Comparison of ENCODE assay signal across 8 mouse cellular contexts in genomic region chr7:73541079-73541390, GRCm38 (mm10). TPM values are rescaled to one million over a fixed set of nuclear protein-coding genes. Genes with fewer than 3 reads are reported as not detected.
DNase-seq lines count a peak whose midpoint lies in the region; ATAC-seq and TF ChIP-seq lines count a peak whose summit lies in the region.

No protein-coding gene starts in this region.

- peaks cover 97% of the 10 kb centered on the region for H3K79me2 ChIP-seq in macrophage (ENCODE audit: inconsistent target)

- no peak for DNase-seq in heart, adult 11 months
- DNase-seq in ES-E14 (ENCODE audit: low read depth, low spot score): no peak
- no peak for DNase-seq in forebrain, postnatal 0 days
- DNase-seq in cerebellum, adult 18-20 months: no peak
- DNase-seq in layer of hippocampus, adult 18-20 months (ENCODE audit: low spot score in 2 of 2): no peak

- H3K4me1 ChIP-seq in heart, embryonic 15.5 days (replicated peaks): peaks cover 19% of the 10 kb centered on the region
- H3K4me1 ChIP-seq in ES-E14 (ENCODE audit: control insufficient read depth in 2 of 2, insufficient read depth in 2 of 2, low read length in 2 of 2, poor library complexity in 1 of 2): peaks cover 2 to 10% of the 10 kb centered on the region in 2 experiments; a peak in 2 of 4 replicates
- H3K4me1 ChIP-seq in forebrain, postnatal 0 days (ENCODE audit: insufficient read depth): peaks cover 11% of the 10 kb centered on the region

- peak overlapping the region; percentile 88 for H3K9ac ChIP-seq in heart, embryonic 15.5 days
- H3K9ac ChIP-seq in ES-E14 (ENCODE audit: insufficient read depth, low read depth, low read length, poor library complexity, severe bottlenecking): no peak overlapping the region
- peak overlapping the region; percentile 71 for H3K9ac ChIP-seq in forebrain, postnatal 0 days

- in situ Hi-C loops in ES-E14 (cut with MboI; ENCODE audit: low sequenced_read_pairs in 2 of 2, unreplicated experiment in 2 of 2): no loop called here

- H3K27me3 ChIP-seq in heart, embryonic 15.5 days: no peaks in the 10 kb centered on the region
- H3K27me3 ChIP-seq in forebrain, postnatal 0 days (ENCODE audit: insufficient read depth, low read length): no peaks in the 10 kb centered on the region

- WGBS in heart, embryonic 15.5 days: 1% methylated on average over 4 of the region's 4 CpGs
- WGBS in forebrain, postnatal 0 days: under 1% methylated on average over 4 of the region's 4 CpGs
- 0% methylated on average over 4 of the region's 4 CpGs for WGBS in macrophage (ENCODE audit: missing documents)

- peak overlapping the region; percentile 59 for H3K4me2 ChIP-seq in heart, embryonic 15.5 days
- H3K4me2 ChIP-seq in forebrain, postnatal 0 days (ENCODE audit: low read depth): peak overlapping the region; percentile 53

- H3K27ac ChIP-seq in heart, embryonic 15.5 days: peak overlapping the region; percentile 98
- H3K27ac ChIP-seq in ES-E14 (ENCODE audit: insufficient read depth, low read depth, low read length, poor library complexity, severe bottlenecking) (peak overlapping the region; percentile 99; the same call in 1 of the 2 replicates), macrophage (peak overlapping the region; percentile 91)
- H3K27ac ChIP-seq in forebrain, postnatal 0 days (ENCODE audit: low read depth, low read length): peak overlapping the region; percentile 96

- TF ChIP-seq CTCF in forebrain, postnatal 0 days (IDR thresholded peaks at IDR 0.05; ENCODE audit: low read depth): no peak

- no peak for ATAC-seq in heart, embryonic 15.5 days (replicated peaks; ENCODE audit: insufficient number of reproducible peaks, insufficient read depth, low FRiP score, low read depth)
- no peak for ATAC-seq in forebrain, postnatal 0 days
- ATAC-seq in frontal cortex, adult (ENCODE audit: low TSS enrichment): no peak

- peaks cover 14% of the 10 kb centered on the region for H3K36me3 ChIP-seq in heart, embryonic 15.5 days
- H3K36me3 ChIP-seq in ES-E14 (ENCODE audit: control insufficient read depth, insufficient read depth, low read length, poor library complexity, severe bottlenecking) (no peaks in the 10 kb centered on the region; the same call in 1 of the 2 replicates), macrophage (ENCODE audit: inconsistent target) (peaks cover 11% of the 10 kb centered on the region; the same call in 1 of the 2 replicates)
- H3K36me3 ChIP-seq in forebrain, postnatal 0 days (ENCODE audit: insufficient read depth): peaks cover 3% of the 10 kb centered on the region; the same call in 1 of the 2 replicates

- peak overlapping the region; percentile 73 for H3K4me3 ChIP-seq in heart, embryonic 15.5 days
- H3K4me3 ChIP-seq in ES-E14 (ENCODE audit: insufficient read depth in 1 of 2, low read depth in 1 of 2, low read length in 2 of 2, poor library complexity in 1 of 2, severe bottlenecking in 1 of 2): peak overlapping the region; percentile 84 to 87
- H3K4me3 ChIP-seq in forebrain, postnatal 0 days (ENCODE audit: low read depth, low read length): peak overlapping the region; percentile 52
- peak overlapping the region; percentile 60 for H3K4me3 ChIP-seq in macrophage (ENCODE audit: inconsistent target)

- H3K9me3 ChIP-seq in heart, embryonic 15.5 days (replicated peaks): no peaks in the 10 kb centered on the region
- H3K9me3 ChIP-seq in ES-E14 (ENCODE audit: control insufficient read depth, insufficient read depth, low read depth, low read length): no peaks in the 10 kb centered on the region
- H3K9me3 ChIP-seq in forebrain, postnatal 0 days (ENCODE audit: low read length): no peaks in the 10 kb centered on the region

TF ChIP-seq in ES-E14, 5 proteins besides CTCF, POLR2A, EP300 and RAD21:
- no peak for TF ChIP-seq MAFK (IDR thresholded peaks at IDR 0.05; ENCODE audit: insufficient read depth, low read depth, low read length)
- TF ChIP-seq HCFC1 (IDR thresholded peaks at IDR 0.05; ENCODE audit: borderline replicate concordance, insufficient read depth, low read length): no peak
- no peak for TF ChIP-seq CHD2 (IDR thresholded peaks at IDR 0.05; ENCODE audit: low read depth, low read length)
- TF ChIP-seq ZC3H11A (IDR thresholded peaks at IDR 0.05; ENCODE audit: borderline replicate concordance, low read depth, low read length): no peak
- TF ChIP-seq ZNF384 (IDR thresholded peaks at IDR 0.05; ENCODE audit: low read depth, low read length): no peak

RNA-seq across cellular contexts. Expression of gene Chd2, which starts 0.6 kb away (rescaled TPM):
- 41.2 and 42.9 TPM in 2 replicates for polyA plus RNA-seq in heart, embryonic 15.5 days (2015; fragmentation: Nextera tagmentation; extraction: Ambion mirVana)
- 46.6 and 70.8 TPM in 2 replicates for total RNA-seq in ES-E14 (2012; rRNA removed)
- 31.9 and 53.9 TPM in 2 replicates for total RNA-seq in forebrain, postnatal 0 days (2014; rRNA removed)
- 20.2 and 32.0 TPM in 2 replicates for polyA plus RNA-seq in forebrain, postnatal 0 days (2015; fragmentation: Nextera tagmentation; extraction: Ambion mirVana)
- total RNA-seq in macrophage (2018; cell fraction: chromatin; rRNA removed): 100 to 1,000 TPM; 403 to 732 (median 510) TPM
- total RNA-seq in macrophage (2018; cell fraction: cytosol; rRNA removed): 10 to 100 TPM; 21.1 to 41.7 (median 26.6) TPM
- 100 to 1,000 TPM; 110 to 331 (median 224) TPM for total RNA-seq in macrophage (2018; cell fraction: nucleus; rRNA removed)
- 11.4 to 34.5 TPM (median 15.8 TPM) in 3 replicates for polyA plus RNA-seq in macrophage (2018)
- 10 to 100 TPM; 50.7 to 55.7 TPM for total RNA-seq in layer of hippocampus, adult 18-20 months (2021)
